In the genomic region with DNA sequence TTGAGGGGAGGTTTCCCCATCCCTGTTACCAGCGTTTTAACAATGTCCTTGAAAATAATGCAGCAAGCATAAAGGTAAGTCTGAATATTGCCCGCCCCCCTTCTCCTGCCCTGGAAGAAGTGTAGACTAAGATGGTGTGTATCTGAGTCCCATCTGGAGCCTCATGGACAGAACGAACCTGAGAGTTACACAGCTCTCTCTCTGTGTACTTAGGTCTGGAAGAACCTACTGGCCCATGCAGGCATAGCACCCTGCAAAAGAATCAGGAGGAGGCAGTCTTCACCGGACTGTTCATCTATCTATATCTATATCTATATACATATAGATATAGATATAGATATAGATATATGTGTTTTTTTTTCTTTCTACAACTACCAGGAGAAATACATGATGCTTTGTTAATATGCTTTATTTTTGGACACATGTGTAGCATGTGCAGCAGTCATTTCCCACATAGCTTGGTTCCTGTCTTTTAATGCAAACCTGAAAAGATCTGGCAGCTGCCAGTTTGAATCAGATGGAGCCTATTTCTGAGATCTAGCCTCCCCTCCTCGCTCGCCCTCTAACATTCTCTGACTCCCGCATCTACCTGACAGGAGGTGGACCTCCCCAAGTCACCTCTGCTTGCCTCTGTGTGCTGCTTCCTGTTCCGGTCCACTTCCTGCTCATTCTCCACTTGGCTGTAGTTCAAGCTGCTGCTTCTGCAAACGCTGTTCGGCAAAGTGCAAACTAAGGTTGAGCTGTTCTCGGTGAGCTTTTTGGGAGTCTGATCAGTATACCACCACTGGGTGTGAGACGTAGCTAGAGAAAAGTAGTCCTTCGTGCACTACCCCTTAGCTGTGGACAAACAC, we compare ENCODE assay signal across 8 mouse cellular contexts. TPM values are rescaled to one million over a fixed set of nuclear protein-coding genes. Genes with fewer than 3 reads are reported as not detected.
DNase-seq lines count a peak whose midpoint lies in the region; ATAC-seq and TF ChIP-seq lines count a peak whose summit lies in the region.

No protein-coding gene starts in this region.

- 0 out of 2 replicates have a peak, but pooled peaks cover 3% of the 10 kb centered on the region for H3K4me1 ChIP-seq in liver, adult 2 months (ENCODE audit: control insufficient read depth, insufficient read depth, low read length)
- peaks cover 12% of the 10 kb centered on the region for H3K4me1 ChIP-seq in intestine, embryonic 14.5 days (replicated peaks; ENCODE audit: control insufficient read depth, insufficient read depth, low read length)
- peaks cover 10% of the 10 kb centered on the region; the same call in 1 of the 2 replicates for H3K4me1 ChIP-seq in lung, embryonic 14.5 days (ENCODE audit: insufficient read depth)

- H3K9me3 ChIP-seq in intestine, embryonic 14.5 days (ENCODE audit: control insufficient read depth, low read length): no peaks in the 10 kb centered on the region
- no peaks in the 10 kb centered on the region for H3K9me3 ChIP-seq in lung, embryonic 14.5 days (ENCODE audit: low read depth, low read length)

- H3K79me2 ChIP-seq in liver, adult 2 months (ENCODE audit: control insufficient read depth, insufficient read depth, low read length): no peaks in the 10 kb centered on the region

- ATAC-seq in intestine, embryonic 14.5 days (replicated peaks; ENCODE audit: low FRiP score, low TSS enrichment, low read depth): no peak
- no peak for ATAC-seq in lung, embryonic 14.5 days (ENCODE audit: insufficient read depth)

- H3K36me3 ChIP-seq in liver, adult 2 months (ENCODE audit: control insufficient read depth, insufficient read depth, low read length): no peaks in the 10 kb centered on the region
- peaks cover 10% of the 10 kb centered on the region; the same call in 1 of the 2 replicates for H3K36me3 ChIP-seq in intestine, embryonic 14.5 days (ENCODE audit: control insufficient read depth, insufficient read depth, low read length)
- H3K36me3 ChIP-seq in lung, embryonic 14.5 days (ENCODE audit: insufficient read depth): peaks cover 8% of the 10 kb centered on the region; the same call in 1 of the 2 replicates

- H3K27me3 ChIP-seq in liver, adult 2 months (ENCODE audit: control insufficient read depth, insufficient read depth, low read length): no peaks in the 10 kb centered on the region
- no peaks in the 10 kb centered on the region for H3K27me3 ChIP-seq in intestine, embryonic 14.5 days (replicated peaks; ENCODE audit: control insufficient read depth, insufficient read depth, low read length)
- H3K27me3 ChIP-seq in lung, embryonic 14.5 days (ENCODE audit: insufficient read depth, low read length): no peaks in the 10 kb centered on the region

- peak; percentile 17 for DNase-seq in liver, adult 2 months (ENCODE audit: extremely low read depth, low read depth, low spot score)
- DNase-seq in liver: no peak
- DNase-seq in embryo, embryonic 11 days: peak; percentile 26
- DNase-seq in intestine, embryonic 14.5 days (ENCODE audit: low spot score): no peak
- DNase-seq in lung, embryonic 14.5 days: peak; percentile 24
- peak; percentile 46 for DNase-seq in retina, embryonic 14.5 days (ENCODE audit: low spot score)
- DNase-seq in urinary bladder, postnatal 10 days (ENCODE audit: low spot score): no peak
- DNase-seq in left cerebral cortex, adult 18-20 months (ENCODE audit: low spot score in 2 of 2): no peak

- H3K4me2 ChIP-seq in intestine, embryonic 14.5 days (ENCODE audit: low read length): peak overlapping the region; percentile 94
- H3K4me2 ChIP-seq in lung, embryonic 14.5 days: peak overlapping the region; percentile 97

- no peak; the same call in 1 of the 2 replicates for TF ChIP-seq CTCF in liver, adult 2 months (IDR thresholded peaks at IDR 0.05; ENCODE audit: low read depth, low read length)
- peak; percentile 24; the same call in 1 of the 2 replicates for TF ChIP-seq CTCF in lung, embryonic 14.5 days (IDR thresholded peaks at IDR 0.05; ENCODE audit: low read depth)

- TF ChIP-seq POLR2A in liver, adult 2 months (IDR thresholded peaks at IDR 0.05; ENCODE audit: extremely low read depth, insufficient read depth, low read length): no peak

- H3K27ac ChIP-seq in liver, adult 2 months (replicated peaks; ENCODE audit: insufficient read depth, low read depth, low read length): no peak overlapping the region
- H3K27ac ChIP-seq in intestine, embryonic 14.5 days (ENCODE audit: low read depth): no peak overlapping the region
- no peak overlapping the region for H3K27ac ChIP-seq in lung, embryonic 14.5 days (ENCODE audit: low read depth)

- WGBS in liver, adult 2 months: 52% methylated on average over 13 of the region's 13 CpGs
- 69% methylated on average over 13 of the region's 13 CpGs for WGBS in intestine, embryonic 14.5 days
- 57% methylated on average over 13 of the region's 13 CpGs for WGBS in lung, embryonic 14.5 days

- H3K9ac ChIP-seq in liver, adult 2 months (ENCODE audit: low read depth, low read length): no peak overlapping the region
- no peak overlapping the region for H3K9ac ChIP-seq in intestine, embryonic 14.5 days (ENCODE audit: low read length)
- H3K9ac ChIP-seq in lung, embryonic 14.5 days: no peak overlapping the region; the same call in 1 of the 2 replicates

- no peak overlapping the region for H3K4me3 ChIP-seq in liver, adult 2 months (ENCODE audit: insufficient read depth, low read depth, low read length)
- H3K4me3 ChIP-seq in intestine, embryonic 14.5 days (ENCODE audit: low read depth, low read length): no peak overlapping the region
- peak overlapping the region; percentile 68; the same call in 1 of the 2 replicates for H3K4me3 ChIP-seq in lung, embryonic 14.5 days (ENCODE audit: low read depth, low read length)

RNA-seq across cellular contexts. Expression of a gene that starts 1.5 kb away (rescaled TPM):
- total RNA-seq in liver, adult 2 months (2014; rRNA removed): 3.9 and 6.6 TPM in 2 replicates
- polyA plus RNA-seq in liver, adult 2 months (2012; rRNA removed): 8.4 and 8.9 TPM in 2 replicates
- polyA plus RNA-seq in intestine, embryonic 14.5 days (2014; fragmentation: Nextera tagmentation; extraction: Ambion mirVana): 28.0 and 30.5 TPM in 2 replicates
- 32.7 and 33.7 TPM in 2 replicates for polyA plus RNA-seq in lung, embryonic 14.5 days (2014; fragmentation: Nextera tagmentation; extraction: Ambion mirVana)
- 10 to 100 TPM; 50.3 to 51.1 TPM for total RNA-seq in left cerebral cortex, adult 18-20 months (2021)

RNA-seq across cellular contexts. Expression of a gene that starts 36.2 kb away (rescaled TPM):
- total RNA-seq in liver, adult 2 months (2014; rRNA removed): 4.8 and 6.0 TPM in 2 replicates
- 2.5 and 3.3 TPM in 2 replicates for polyA plus RNA-seq in liver, adult 2 months (2012; rRNA removed)
- 69.5 and 73.6 TPM in 2 replicates for polyA plus RNA-seq in intestine, embryonic 14.5 days (2014; fragmentation: Nextera tagmentation; extraction: Ambion mirVana)
- polyA plus RNA-seq in lung, embryonic 14.5 days (2014; fragmentation: Nextera tagmentation; extraction: Ambion mirVana): 52.6 and 58.3 TPM in 2 replicates
- total RNA-seq in left cerebral cortex, adult 18-20 months (2021): 100 to 1,000 TPM; 129 to 146 TPM

Comparison
In these comparisons a context has a peak if more than half of its experiments do, and no peak if none do; other contexts are left out.
1. DNase-seq: peak in liver, adult 2 months (single experiment), embryo, embryonic 11 days (single experiment), lung, embryonic 14.5 days (single experiment) and retina, embryonic 14.5 days (single experiment); none in liver (single experiment), intestine, embryonic 14.5 days (single experiment), urinary bladder, postnatal 10 days (single experiment) and left cerebral cortex, adult 18-20 months (0 of 2).
2. RNA of a gene that starts 36.2 kb away (polyA plus RNA-seq): 69.5 to 73.6 TPM in intestine, embryonic 14.5 days and 52.6 to 58.3 TPM in lung, embryonic 14.5 days; 2.5 to 3.3 TPM in liver, adult 2 months; every median in the first group is over 10 times any median in the second.